Mouse (Mus musculus) ES-CJ7 (cell line): ENCODE results near the gene Bmf.
"Not testable (repeated sequence)": the region's sequence is repeated elsewhere in the genome, so short reads cannot be mapped to it uniquely, and the experiment has no call there.

Experiments used
- DNase-seq: peaks from one replicate; pipeline ENCODE4 v3.0.0; 2011; ENCODE audit warnings: low read depth, low spot score

Gene Bmf

DNA sequence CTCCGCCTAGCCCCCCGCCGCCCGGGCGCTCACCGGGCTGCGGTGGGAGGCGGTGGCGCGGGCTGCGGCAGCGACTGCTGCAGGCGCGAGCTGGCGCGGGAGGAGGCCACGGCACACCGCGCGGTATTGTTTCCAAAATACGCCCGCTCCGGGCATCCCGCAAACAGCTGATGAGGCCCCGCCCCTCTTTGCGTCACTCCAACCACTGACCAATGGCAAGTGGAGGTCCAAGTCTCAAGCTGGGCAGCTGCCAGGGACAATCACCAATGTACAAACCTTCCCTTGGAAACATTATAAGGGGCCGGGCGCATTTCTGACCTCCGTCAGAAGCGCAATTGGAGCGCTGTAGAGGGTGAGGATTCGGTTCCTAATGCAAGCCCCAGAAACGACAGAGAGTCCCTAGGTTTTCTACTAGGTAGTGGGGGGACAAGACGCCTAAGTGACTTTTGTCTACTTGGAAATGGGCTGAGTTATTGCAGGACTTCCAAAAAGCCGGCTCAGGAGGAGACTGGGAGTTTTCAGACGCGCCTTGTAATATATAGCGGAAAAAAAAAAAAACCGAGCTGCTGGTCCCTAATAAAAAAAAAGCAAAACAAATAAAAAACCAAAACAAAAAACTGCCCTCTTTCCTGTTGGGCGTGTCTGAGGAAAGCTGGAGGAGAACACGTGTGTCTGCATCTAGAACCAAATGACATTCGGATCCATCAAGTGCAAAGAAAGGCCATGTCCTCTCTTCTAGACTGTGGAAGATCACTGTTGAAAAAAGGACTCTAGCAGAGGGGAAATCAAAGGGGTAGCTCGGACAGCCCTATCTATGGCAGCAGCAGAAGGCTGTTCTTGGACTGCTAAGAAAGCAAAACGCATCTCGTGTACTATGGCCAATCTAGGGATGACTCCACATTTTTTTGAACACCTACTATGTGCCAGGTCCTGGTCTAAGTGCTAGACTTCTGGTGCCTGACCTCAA is at the start of gene Bmf:
TSS of gene Bmf (minus strand) at position 181 of the 967 bp plus-strand sequence.
- DNase-seq = peak; percentile 98

DNA sequence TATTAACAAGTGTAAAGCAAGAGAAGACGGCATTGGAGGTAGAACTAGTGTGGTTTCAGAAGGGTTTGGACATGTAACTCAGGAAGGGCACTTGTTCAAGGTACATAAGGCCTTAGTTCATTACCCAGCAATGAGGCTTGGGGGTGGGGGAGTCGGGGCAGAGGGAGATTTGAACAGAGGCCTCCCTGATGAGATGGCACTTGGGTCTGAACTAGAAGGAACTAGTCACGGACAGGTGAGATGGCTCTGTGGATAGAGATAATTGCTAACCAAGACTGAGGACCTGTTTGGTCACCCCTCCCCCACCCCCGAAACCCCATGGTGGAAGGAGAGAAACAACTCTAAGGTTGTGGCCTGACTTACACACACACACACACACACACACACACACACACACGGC is 49.6 kb upstream of the Bmf start:
- no peak for DNase-seq

DNA sequence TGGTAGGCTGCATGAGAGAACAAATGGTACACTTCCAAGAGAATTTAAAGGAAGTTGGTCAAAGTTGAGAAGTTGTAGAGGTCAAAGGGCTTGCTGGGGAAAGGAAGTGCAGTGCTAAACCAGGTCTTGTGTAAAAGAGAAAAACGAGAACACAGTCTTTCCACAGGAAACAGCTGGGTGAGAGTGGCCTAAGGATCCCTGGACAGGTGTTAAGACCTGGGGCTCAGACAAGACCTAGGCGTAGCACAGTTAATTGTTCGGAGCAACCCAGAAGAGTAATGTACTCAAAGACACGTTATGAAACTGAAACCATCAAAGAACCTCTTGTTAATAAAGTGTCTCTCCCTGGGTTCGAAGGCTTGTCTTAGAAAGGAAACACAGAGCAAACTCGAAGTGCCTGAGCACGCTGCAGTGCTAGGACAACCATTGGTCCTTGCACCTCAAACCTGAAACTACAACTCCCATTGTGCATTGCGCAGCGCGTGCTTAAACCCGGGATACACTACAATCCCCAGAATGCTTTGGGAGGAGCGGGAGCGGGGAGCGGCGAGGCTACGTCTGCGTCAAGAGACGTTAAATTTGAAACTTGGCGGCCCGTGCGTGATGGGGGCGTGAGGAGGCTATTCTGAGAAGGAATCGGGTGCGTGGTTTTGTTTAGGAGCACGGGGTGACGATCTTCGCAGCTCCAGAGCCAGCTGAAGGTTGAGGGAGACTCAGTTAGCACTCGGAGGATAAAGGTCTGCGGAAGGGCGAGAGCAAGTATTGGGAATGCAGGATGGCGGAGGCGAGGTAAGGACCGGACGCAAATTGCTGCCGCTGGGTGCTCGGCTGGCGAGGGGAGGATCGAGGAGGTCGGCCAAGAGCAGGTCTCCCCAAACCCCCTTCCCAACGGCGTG is 48.4 kb upstream of the Bmf start, which contains the start of gene Bub1b:
TSS of gene Bub1b (plus strand) at position 539 of the 896 bp plus-strand sequence.
- DNase-seq = peak; percentile 95

- DNase-seq = no peak
These were observed 41.6 kb upstream of the Bmf start for GRCm38 (mm10) chr2:118591083-118591482.

- peak; percentile 89 for DNase-seq
These were observed 38.2 kb upstream of the Bmf start for GRCm38 (mm10) chr2:118587686-118588085.

DNA sequence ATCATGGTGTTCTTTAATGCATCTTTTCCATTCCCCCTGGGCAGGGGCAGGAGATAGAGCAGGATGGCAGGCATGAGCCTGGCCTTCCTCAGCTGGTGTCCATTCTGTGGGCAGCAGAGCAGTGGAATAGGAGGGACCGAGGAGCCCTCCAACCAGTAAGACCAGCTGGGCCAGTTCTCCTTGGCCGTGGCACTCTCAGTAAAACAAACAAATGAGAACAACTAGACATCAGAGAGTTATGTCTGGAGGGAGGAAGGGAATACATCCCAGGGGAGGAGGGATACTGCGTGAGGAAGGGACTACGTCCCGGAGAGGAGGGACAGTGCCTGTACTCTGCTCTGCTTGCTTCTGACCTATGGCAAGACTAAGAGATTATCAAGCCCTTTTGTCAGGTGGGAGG is 36.5 kb upstream of the Bmf start:
- no peak for DNase-seq

DNA sequence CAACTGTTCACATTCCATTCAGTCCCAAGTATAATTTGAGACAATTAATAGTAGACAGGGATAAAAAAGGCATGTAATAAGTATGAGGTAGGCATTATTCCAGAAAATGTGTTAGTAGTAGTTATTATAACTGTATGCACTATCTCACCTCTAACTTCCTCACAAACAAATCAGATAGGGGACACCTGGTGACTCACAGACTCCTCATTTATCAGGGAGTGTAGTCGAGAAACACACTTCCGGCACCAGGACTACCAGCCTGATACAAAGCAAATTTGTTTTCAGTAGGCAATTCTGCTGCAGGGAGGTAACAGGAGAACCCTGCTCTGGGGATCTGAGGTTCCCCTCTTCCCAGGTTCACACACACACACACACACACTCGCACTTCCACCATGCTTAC is 23.6 kb upstream of the Bmf start:
- no peak for DNase-seq

GRCm38 (mm10) chr2:118572183-118572836 is 22.8 kb upstream of the Bmf start:
- DNase-seq = no peak

GRCm38 (mm10) chr2:118570939-118571338 is 21.5 kb upstream of the Bmf start:
- no peak for DNase-seq

DNA sequence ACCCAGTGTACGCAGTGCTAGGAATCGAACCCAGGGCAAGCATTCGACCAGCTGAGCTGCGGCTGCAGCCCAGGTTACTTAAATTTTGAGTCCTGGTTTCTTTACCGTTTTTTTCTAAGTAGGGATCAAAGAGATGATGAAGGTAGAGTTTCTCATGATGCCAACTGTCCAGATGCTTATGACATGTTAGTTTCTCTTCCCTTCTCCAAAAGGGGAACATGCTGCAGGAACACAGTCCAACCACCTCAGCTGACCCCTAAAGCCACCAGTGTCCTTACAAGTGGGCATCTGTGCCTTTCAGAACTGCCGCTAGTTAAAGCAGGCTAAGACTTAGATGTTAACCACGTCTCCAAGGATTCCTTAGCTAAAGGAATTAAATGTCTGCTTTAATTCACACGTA is 17.7 kb upstream of the Bmf start:
- no peak for DNase-seq

DNA sequence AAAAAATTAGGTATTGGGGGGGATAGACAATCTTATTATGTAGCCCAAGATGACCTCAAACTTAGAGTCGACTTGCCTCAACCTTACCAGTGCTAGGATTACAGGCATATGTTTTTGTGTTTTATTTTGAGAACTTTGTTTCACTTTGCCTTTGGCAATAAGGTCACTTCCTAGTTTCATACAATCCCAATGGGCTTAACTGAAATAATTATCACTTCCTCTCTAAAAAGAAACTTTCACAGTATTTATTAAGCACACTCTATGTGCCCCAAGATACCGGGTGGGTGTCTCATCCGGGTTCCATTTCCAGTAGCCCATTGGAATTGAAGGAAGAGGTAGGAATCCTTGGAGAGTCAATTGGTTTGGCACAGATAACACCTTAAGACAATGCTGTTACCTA is 12.9 kb upstream of the Bmf start:
- no peak for DNase-seq

DNA sequence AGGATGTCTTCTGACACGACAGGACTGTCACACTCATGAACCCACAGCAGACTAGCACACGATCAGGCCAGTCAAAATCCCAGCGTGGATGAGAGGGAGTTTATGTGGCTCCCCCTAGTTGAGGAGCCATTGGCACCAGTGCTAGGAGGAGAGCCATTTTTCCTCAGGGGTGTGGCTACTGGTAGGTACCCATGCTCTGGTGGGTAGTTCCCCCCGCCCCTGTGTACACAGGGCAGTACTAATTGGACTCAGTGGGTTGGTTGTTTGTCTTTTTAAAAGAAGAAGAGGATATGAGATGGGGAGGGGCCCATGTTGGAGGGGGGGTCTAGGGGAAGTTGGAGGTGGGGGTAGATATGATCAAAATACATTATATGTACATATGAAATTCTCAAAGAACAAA is 12.5 kb upstream of the Bmf start:
- no peak for DNase-seq

- no peak for DNase-seq
These were observed 8.9 kb upstream of the Bmf start for GRCm38 (mm10) chr2:118558426-118558825.

DNA sequence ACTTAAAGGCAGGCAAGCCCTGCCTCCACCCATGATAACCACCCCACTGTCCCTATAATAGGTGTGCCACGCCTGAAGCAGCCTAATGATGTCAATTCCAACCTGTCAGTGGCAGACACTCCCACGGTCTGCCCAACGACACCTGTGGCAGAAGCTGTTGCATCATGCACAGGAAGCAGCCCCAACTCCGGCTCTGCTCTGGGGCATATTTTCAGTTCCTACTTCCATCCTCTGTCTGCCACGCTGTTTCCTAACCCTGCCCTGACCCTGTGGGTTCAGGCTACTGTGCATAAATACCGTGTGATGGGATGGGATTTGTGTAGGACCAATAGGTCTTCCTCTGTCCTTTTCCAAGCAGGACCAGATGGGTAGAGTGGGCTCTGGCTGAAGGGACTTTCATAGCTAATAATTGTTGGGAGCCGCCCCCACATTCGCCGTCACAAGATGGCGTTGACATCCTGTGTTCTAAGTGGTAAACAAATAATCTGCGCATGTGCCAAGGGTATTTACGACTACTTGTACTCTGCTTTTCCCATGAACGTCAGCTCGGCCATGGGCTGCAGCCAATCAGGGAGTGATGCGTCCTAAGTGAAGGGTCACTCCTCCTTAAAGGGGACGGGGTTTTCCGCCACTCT is 5.0 kb upstream of the Bmf start:
- not testable (repeated sequence) for DNase-seq

DNA sequence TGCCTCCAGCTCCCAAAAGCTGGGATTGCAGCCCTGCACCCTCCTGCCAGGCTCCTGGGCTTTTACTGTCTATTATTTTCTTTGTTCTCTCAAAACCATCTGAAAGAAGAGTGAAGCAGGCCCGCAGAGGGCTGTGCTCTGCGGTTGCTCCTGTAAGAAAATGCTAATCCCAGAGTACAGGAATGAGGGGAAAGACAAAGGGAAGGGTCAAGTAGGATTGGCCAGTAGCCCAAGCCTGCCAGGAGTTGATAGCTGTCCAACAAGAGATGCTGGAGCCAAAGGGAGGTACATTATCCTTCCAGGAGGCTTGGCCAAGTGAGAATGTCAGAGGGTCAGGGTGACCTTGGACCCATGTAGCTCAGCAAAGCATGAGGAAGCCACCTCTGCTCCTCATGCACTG is 2.1 kb upstream of the Bmf start:
- DNase-seq = peak; percentile 44

DNA sequence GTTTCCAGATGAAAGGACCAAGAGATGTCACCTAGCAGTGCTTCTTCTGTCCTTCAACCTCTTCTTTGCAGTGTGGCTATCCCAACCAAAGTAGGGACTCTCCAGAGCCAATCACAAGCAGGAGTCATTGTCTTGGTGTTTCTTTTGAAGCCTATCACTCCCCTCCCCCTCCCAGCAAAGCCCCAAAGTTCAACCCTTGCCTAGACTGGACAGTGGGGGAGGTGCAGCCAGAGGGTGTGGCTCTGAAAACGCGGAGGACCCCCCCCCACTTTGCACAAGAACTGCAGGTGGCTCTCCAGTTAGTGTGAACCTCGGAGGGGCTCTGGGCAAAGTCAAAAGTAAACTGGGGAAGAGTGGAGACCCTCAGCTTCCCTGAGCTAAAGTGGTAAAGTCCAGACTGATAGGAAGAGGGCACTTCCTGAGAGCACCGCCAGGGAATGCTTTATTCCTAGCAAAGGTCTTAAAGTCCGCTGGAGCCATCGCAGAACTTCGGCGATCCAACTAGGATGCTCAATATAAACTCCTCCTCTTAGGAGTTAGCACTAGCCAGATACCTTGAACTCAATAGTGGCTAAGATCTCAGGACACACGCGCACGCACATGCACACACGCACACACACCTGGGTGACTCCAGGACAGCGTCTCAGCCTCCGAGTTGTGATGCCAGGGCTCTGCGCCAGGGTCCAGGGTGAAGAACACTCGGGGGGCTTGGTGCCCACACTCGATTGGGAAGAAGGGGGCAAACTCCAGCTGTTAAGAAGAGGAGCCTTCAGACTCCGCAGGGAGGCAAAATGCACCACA is 866 bp downstream of the Bmf start:
- DNase-seq = peak; percentile 67

GRCm38 (mm10) chr2:118547541-118548016 is 1.9 kb downstream of the Bmf start:
- peak; percentile 33 for DNase-seq

DNA sequence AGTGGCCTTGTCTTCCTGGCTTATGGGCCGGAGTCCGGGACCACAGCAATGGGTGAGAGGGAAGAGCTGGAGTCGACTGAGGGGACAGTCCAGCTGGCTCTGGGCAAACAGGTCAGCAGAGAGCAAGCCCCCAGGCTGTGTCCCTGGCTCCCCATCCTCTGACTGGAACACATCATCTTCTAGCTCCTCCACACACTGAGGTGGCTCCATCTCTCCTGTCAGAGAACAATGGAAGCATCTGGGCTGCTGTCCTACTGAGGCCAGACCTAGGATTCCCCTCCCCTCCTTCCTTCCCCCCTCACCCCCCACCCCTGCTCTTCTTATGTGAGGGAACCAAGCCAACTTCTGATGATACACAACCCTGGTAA is 2.7 kb downstream of the Bmf start:
- no peak for DNase-seq

DNA sequence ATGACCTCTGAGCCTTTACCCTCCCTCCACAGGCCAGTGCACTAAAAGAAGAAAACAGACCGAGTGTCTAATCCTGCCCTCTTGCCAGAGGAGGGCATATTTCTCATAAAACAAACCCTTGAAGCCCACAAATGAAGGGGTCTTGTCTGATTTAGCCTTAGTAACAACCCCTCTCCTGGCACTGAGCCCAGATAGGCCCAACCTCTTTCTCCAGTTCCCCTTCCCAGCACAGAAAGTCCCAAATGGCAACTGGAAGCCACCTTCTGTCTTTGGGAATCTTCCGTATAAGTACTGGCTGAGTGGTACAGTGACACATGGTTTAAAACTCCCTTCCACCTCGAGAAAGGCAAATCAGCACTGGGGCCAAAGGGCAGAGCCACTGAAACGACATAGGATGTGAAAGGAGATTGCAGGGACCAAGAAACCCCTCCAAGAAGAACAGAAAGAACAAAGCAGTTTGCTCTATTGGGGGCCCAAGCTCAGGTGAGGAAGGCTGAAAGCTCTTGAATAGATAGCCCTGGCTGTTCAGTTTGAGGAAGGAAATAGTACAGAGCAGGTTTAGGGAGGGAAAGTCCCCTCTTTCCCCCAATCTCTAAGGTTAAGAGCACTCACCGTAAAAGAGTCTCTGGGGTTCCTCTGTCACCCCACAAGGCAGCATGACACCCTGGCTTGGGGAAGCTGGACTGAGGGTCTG is 3.2 kb downstream of the Bmf start:
- no peak for DNase-seq
